Mouse (Mus musculus) adrenal gland, postnatal 36 days (tissue): ENCODE measurements around the gene Ehd1. TPM values are rescaled to one million over a fixed set of nuclear protein-coding genes. Genes with fewer than 3 reads are reported as not detected.
A peak's percentile ranks its signal among the peaks of the same experiment; 100 is the strongest.
"Not testable (repeated sequence)": the region's sequence is repeated elsewhere in the genome, so short reads cannot be mapped to it uniquely, and the experiment has no call there.

ENCODE experiments used
- DNase-seq, 2 experiments: peaks; one replicate each; pipeline ENCODE4 v3.0.0; 2021; ENCODE audit warnings: mixed read lengths in 1 of 2
- total RNA-seq, 2 experiments: library from RNA; stranded (reverse); gene quantifications; 2 replicates each; pipeline ENCODE4 v1.2.3; 2021

Gene Ehd1
- total RNA-seq, 2 experiments from 2014 or later, result 119 to 188 TPM

GRCm38 (mm10) chr19:6279481-6280144 lies 3.1 kb downstream of the Ehd1 start:
- DNase-seq, result no peak

GRCm38 (mm10) chr19:6280554-6280953 lies 4.0 kb downstream of the Ehd1 start:
- DNase-seq, result no peak

GRCm38 (mm10) chr19:6281122-6282020 lies 4.8 kb downstream of the Ehd1 start:
- no peak for DNase-seq

- no peak for DNase-seq
Observed at GRCm38 (mm10) chr19:6283001-6283400, 6.5 kb downstream of the Ehd1 start.

- DNase-seq, result no peak
Observed at GRCm38 (mm10) chr19:6284502-6284901, 8.0 kb downstream of the Ehd1 start.

- no peak for DNase-seq
Observed at GRCm38 (mm10) chr19:6285226-6285625, 8.7 kb downstream of the Ehd1 start.

GRCm38 (mm10) chr19:6285632-6286433 lies 9.3 kb downstream of the Ehd1 start:
- DNase-seq, result no peak

- no peak for DNase-seq
Observed at GRCm38 (mm10) chr19:6286434-6287401, 10.2 kb downstream of the Ehd1 start.

GRCm38 (mm10) chr19:6288236-6288894 lies 11.8 kb downstream of the Ehd1 start:
- DNase-seq, result no peak

- DNase-seq, result no peak
Observed at GRCm38 (mm10) chr19:6289696-6290238, 13.2 kb downstream of the Ehd1 start.

- not testable (repeated sequence) for DNase-seq
Observed at GRCm38 (mm10) chr19:6290720-6291116, 14.2 kb downstream of the Ehd1 start.

- no peak for DNase-seq
Observed at GRCm38 (mm10) chr19:6291117-6291781, 14.7 kb downstream of the Ehd1 start.

- no peak for DNase-seq
Observed at GRCm38 (mm10) chr19:6292262-6292661, 15.7 kb downstream of the Ehd1 start.

GRCm38 (mm10) chr19:6294301-6294700 lies 17.8 kb downstream of the Ehd1 start:
- DNase-seq, result no peak

- DNase-seq, result no peak
Observed at GRCm38 (mm10) chr19:6296551-6297210, 20.2 kb downstream of the Ehd1 start.

- peak; percentile 90 for DNase-seq
Observed at GRCm38 (mm10) chr19:6297641-6298040, 21.1 kb downstream of the Ehd1 start.

- no peak for DNase-seq
Observed at GRCm38 (mm10) chr19:6299003-6299402, 22.5 kb downstream of the Ehd1 start.

GRCm38 (mm10) chr19:6299450-6300267 lies 23.1 kb downstream of the Ehd1 start:
- no peak for DNase-seq
